Mouse (Mus musculus): ENCODE results near the gene Tm4sf20.

DNA sequence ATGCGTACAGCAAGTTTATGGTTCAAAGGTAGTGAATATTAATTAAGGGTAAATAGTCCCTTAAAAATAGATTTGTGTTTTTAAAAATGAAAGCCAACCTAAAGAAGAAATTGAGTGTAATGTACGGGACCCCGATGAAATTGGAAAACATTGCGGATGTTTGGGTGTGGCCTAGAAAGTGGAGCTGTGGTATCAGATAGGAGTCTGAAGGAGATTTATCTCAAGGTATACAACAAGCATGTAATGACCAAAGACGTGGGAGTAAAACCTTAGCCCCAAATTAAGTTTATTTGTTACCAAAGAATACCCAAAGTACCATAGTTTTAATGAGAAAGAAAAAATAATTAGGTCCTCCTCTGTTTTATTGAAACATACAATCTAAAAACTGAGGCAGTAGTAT is 41.8 kb downstream of the Tm4sf20 start:
- TF ChIP-seq CTCF (conservative IDR thresholded peaks at IDR 0.05; ENCODE audit: insufficient read depth, insufficient read length, low read depth, low read length): no peak
- TF ChIP-seq POLR2A (IDR thresholded peaks at IDR 0.05; ENCODE audit: low read depth, low read length): no peak
